Mouse (Mus musculus) subcutaneous adipose tissue, adult 2 months (tissue): ENCODE results near the gene Cyp4f18. TPM values are rescaled to one million over a fixed set of nuclear protein-coding genes. Genes with fewer than 3 reads are reported as not detected.

Source experiments
- polyA plus RNA-seq: library from polyadenylated mRNA; depleted of rRNA; stranded (reverse); fragments of >200 nt; gene quantifications from 2 replicates; pipeline ENCODE4 v1.2.3, GENCODE M21; 2012; ENCODE audit warnings: low replicate concordance; rRNA removed

Cyp4f18 gene
- polyA plus RNA-seq = 4.5 and 37.2 TPM in 2 replicates

DNA sequence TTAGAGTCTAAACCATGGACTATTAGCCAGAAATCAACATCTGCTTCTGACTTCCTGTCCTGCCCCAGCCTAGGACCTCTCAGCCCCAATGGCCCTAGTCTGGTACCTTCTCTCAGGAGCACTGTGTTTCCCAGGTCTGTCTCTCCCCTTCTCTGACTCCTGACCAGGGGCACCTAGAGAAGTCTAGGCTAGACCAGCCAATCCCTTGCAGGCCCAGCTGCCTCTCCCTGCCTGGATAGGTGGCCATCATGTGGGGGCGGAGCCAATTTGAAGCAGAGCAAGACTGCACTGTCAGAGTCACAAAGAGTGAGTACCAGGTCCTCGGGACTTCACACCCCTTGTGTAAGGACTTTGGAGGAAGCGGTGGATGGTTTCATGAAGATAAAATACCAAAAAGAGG lies at the start of gene Cyp4f18:
Cyp4f18 (minus strand) TSS at position 154 of the 400 bp plus-strand sequence.

DNA sequence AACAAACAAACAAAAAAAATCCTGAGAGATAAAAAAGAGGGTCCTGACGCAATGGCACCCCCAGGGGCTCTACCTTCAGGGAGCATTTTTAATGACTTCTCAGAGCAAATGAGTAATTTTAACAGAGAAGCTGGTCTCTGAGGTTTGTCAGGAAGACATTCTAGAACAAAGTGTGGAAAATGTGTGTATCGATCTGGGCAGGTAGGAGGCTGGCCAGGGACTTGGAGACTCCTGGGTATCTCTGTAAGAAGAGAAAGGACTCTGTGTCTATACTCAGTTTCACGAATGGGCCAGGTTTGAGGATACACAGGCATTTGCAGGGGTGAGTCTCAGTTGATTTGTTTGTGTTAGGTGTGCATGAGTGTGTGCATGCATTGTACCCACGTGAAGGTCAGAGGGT lies 31.5 kb upstream of the Cyp4f18 start, which contains the start of gene Olfr372:
Olfr372 (plus strand) TSS at position 301 of the 400 bp plus-strand sequence.

GRCm38 (mm10) chr8:71950482-71951221 lies 58.8 kb downstream of the Cyp4f18 start, which contains the start of gene Zfp961:
Gene Zfp961, plus strand, starts transcription at chr8:71951038.

Other genes with a start within 250 kb of the Cyp4f18 start
- gene Zfp709, start 127.6 kb downstream of the Cyp4f18 start, polyA plus RNA-seq = 0.63 and 0.87 TPM in 2 replicates
- 0.75 and 2.2 TPM in 2 replicates for gene Zfp882, start 101.0 kb downstream of the Cyp4f18 start, polyA plus RNA-seq
- gene Zfp617, start 101.0 kb downstream of the Cyp4f18 start, polyA plus RNA-seq = 4.3 and 5.2 TPM in 2 replicates
- 3.8 and 8.1 TPM in 2 replicates for gene Zfp961, start 58.6 kb downstream of the Cyp4f18 start, polyA plus RNA-seq
- not detected in 2 replicates for gene Olfr372, start 31.6 kb upstream of the Cyp4f18 start, polyA plus RNA-seq
- gene Olfr373, start 73.6 kb upstream of the Cyp4f18 start, polyA plus RNA-seq = not detected in 2 replicates
- not detected in 2 replicates for gene Olfr374, start 97.4 kb upstream of the Cyp4f18 start, polyA plus RNA-seq
- gene Tpm4, start 125.3 kb upstream of the Cyp4f18 start, polyA plus RNA-seq = 119 and 139 TPM in 2 replicates
- gene Rab8a, start 151.6 kb upstream of the Cyp4f18 start, polyA plus RNA-seq = 39.3 and 70.9 TPM in 2 replicates
- 0.44 and 2.3 TPM in 2 replicates for gene Hsh2d, start 180.0 kb upstream of the Cyp4f18 start, polyA plus RNA-seq
- gene Cib3, start 203.2 kb upstream of the Cyp4f18 start, polyA plus RNA-seq = 0.07 and 0.22 TPM in 2 replicates
- gene Gm11034, start 204.0 kb upstream of the Cyp4f18 start, polyA plus RNA-seq = not detected in 2 replicates
- 55.5 and 67.0 TPM in 2 replicates for gene Fam32a, start 210.1 kb upstream of the Cyp4f18 start, polyA plus RNA-seq
- gene Ap1m1, start 230.4 kb upstream of the Cyp4f18 start, polyA plus RNA-seq = 72.2 and 121 TPM in 2 replicates